Mouse (Mus musculus) left cerebral cortex, postnatal 10 days (tissue): Measurements from ENCODE around the gene Cilp. TPM values are rescaled to one million over a fixed set of nuclear protein-coding genes. Genes with fewer than 3 reads are reported as not detected.
A peak's percentile ranks its signal among the peaks of the same experiment; 100 is the strongest.
"Not testable (repeated sequence)": the region's sequence is repeated elsewhere in the genome, so short reads cannot be mapped to it uniquely, and the experiment has no call there.

Experiments
- DNase-seq, 2 experiments: peaks; one replicate each; pipeline ENCODE4 v3.0.0; 2021 to 2022; ENCODE audit warnings: low spot score in 2 of 2, mixed read lengths in 1 of 2; ENCODE audit errors: extremely low spot score in 1 of 2
- intact Hi-C: fragments of 180-260 bp; cut with DNase I; formaldehyde crosslinking; loops from one replicate; pipeline ENCODE4 v1.15.1; 2025
- total RNA-seq, 2 experiments: library from RNA; stranded (reverse); gene quantifications; 2 replicates each; pipeline ENCODE4 v1.2.3; 2021

Cilp gene
- total RNA-seq, 2 experiments from 2014 or later: 0.08 to 0.09 TPM

DNA sequence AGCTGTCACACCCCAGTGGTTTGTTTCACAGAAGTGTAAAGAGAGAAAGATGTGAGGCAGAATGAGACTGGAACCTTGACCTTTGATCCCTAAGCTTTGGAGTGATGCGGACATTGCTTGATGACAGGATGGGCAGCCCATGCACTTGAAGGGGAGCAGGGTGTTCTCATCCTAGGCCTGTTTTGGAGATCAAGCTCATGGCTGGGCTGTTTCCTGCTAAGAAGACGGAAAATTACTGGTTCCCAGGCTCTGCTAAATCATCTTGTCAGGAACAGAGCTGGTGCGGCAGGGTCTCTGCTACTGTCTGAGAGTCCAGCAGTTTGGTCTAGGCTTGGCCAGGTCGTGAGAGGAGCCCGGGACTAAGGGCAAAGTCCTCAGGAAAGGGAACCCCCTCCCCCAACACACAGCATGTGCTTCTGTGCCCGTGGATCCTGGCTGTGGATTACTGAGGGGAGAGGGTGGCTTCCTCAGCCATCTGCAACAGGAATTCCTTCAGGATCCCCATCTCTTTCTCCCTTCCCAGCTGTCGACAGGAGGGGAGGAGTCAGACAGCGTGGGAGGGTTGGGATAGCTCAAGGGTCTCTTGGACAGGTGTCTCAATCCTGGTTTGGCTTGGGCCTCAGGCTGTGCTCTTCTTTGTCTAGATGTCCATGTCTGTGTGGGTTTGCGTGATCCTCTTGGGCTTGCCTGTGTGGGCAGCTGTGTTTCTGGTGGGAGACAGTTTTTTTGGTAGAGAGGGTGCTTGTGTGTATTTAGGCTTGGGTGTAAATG, 20.8 kb upstream of the Cilp start:
- intact Hi-C loops: no loop called here
- DNase-seq: no peak

DNA sequence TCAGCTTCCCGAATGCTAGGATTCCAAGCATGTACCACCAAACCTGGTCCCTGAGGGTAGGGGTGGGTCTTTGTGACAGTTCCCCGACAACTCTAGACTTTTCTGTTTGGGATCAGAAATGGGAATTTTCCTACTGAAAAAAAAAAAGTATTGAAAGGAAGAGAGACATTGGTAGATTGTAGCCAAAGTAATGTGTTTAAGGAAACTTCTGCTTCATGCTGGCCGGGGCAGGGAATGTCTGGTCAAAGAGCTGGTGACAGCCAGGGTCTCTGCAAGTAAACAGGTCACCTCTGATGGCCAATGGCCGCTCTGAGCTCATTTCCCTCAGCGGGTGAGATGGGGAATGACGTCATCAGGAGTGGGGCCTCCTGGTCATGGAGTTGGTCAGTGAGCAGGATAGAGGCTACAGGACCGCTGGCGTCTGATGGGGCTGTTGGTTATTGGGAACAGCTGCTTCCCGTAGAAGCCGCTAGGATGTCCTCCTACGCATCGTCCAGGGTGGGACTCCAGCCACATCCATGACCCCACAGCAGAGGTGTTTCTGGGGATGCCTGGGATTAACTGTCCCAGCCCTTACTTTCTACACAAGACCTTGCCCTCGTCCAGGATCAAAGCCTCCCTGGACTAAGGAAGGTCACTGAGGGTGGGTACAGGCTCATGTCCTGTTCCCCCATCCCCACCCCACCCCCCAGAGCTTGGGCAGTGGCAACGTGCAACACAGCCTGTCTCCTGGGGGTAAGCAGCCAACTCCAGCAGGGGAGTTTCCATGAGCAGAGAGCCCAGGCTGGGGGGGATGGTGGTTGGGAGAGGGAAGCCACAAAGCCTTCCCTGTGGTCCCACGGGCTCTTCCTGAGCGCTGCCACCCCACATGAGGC, 17.2 kb upstream of the Cilp start:
- intact Hi-C loops: no loop called here
- no peak for DNase-seq

DNA sequence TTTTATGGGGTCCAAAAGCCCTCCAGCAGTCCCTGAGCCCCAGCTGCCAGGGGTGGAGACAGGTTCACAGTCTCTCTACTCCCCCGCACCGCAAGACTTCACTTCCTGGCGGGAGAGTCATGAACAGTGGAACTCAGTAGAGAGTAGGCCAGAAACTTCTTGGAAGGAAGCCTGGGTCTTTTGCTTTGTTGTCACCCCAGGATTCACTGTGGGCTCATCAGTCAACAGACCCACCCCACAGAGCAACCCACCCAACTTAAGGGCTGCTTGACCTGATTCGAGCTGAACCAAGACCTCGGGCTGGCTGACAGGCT, 16.6 kb upstream of the Cilp start:
- no peak for DNase-seq
- intact Hi-C loops: no loop called here

DNA sequence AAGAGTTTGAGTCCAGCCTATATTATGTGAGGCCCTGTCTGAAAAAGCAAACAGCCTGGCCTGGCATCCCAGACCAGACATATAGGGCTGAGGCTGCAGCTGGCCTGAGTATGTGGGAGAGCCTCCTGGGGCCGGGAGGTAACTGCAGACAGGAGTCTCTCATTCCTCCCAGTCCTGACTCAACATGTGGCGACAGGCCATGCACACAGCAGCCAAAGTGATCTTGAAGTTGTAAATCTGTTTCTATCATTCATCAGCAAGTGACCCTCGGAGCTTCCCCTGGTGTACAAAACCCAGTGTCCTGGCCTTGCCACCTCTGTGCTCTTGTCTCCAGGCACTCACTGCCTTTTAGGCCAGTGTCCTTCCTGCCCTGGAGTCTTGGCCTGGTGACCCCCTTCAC, 13.0 kb upstream of the Cilp start:
- intact Hi-C loops: no loop called here

DNA sequence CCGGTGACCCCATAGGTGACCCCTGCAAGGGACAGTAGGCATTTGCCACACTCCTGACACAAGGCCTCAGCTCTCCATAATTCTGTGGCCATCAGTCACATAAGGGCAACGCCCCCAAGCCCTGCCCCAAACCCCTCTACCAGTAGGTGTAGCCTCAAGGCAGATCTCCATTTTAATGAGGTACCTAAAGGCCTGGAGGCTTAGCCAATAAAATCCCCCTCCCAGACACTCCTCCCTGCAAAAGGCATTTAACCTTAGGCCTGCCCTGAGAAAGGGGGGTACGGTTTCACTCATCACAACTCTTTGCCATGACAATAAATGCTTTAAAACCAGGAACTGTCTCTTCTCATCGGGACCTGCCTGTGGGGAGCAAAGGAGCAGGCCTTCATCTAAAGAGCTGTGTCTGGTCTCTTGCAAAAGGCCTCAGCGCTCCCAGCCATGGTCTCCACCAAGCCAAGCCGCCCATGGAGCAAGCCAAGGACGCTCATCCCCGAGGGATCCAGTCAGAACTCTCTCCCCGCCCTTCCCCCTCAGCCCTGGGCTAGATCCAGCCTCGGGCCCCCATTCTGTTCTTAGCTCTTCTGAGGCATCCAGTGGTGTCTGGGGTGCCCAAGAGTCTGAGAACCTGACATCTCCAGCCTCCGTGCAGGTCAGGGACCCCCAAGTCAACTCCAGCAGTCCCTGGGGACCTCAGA, 8.9 kb upstream of the Cilp start:
- no peak for DNase-seq
- intact Hi-C loops: no loop called here

More for the DNA sequence above, 13.0 kb upstream of the Cilp start:
- DNase-seq: no peak

- no peak for DNase-seq
- intact Hi-C loops: no loop called here
Measured at GRCm38 (mm10) chr9:65257218-65257910, 7.6 kb upstream of the Cilp start.

DNA sequence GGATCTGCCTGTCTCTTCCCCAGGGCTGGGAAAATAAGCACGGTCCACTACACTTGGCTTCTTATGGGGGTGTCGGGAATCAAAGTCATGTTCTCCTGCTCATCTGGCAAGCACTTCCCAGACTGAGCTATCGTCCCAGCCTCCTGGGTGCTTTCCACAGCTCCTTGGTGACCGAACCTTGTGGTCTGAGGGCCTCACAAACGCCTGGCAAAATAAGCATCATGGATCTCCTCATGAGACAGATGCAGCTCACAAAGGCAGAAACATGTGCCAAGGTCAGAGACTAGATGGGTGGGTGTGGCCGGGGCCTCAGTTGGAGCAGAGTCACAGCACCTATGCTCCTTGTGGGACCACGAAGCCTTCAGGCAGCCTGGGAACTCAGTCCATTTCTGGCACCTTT, 5.6 kb upstream of the Cilp start:
- DNase-seq: no peak
- intact Hi-C loops: no loop called here

- intact Hi-C loops: no loop called here
- DNase-seq: no peak
Measured at GRCm38 (mm10) chr9:65261591-65262230, 3.3 kb upstream of the Cilp start.

DNA sequence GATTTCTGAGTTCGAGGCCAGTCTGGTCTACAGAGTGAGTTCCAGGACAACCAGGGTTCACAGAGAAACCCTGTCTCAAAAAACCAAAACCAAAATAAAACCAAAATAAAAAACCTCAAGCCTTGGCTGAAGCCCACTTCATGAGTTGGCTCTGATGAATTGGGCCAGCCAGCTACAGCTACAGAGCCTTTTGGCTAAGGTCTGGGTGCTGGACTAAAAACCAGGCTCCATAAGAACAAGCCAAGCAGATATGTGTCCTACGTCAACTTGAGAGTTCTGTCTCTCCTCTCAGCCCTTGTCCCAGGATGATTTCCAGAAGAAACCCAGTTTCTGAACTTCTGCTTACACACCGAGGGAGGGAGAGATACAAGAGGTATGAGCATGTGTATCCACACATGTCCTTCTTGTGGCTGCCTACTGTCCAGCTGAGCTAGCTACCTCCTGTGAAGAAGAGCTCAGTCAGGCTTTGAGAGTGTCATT, 2.3 kb upstream of the Cilp start:
- intact Hi-C loops: no loop called here

DNA sequence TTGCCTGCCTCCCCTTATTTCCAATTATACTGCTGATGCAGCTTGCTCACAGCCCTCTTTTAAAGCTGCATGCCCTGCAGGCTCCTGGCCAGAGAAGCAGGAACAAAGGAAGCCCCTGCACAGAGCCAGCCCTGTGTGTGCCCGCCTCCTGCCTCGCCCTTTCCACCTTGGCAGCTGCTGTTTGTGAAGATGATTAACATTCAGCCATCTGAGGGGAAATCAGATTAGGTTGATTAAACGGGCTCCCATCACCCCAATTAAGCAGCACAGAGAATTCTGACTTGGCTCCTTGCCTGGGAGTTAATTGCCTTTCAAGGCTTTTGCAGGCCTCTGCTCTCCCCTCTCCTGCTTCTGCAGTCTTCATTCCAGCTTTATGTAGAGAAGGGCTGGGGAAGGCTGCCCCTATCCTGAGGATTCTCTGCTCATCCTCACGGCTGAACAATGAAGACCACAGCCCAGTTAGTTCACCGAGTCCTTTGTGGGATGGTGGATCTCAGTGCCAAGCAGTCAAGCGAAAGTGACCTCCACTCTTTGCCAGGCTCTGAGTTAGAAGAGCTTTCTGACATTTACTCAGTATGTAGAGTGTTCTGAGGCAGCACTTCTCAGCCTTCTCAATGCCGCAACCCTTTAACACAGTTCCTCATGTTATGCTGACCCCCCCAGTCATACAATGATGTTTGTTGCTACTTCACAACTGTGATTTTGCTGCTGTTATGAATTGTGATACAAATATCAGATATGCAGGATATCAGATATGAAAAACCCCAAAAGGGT, 2.9 kb downstream of the Cilp start:
- intact Hi-C loops: no loop called here
- DNase-seq: peak; percentile 36 to 63

More for the DNA sequence above, 2.3 kb upstream of the Cilp start:
- DNase-seq: no peak

DNA sequence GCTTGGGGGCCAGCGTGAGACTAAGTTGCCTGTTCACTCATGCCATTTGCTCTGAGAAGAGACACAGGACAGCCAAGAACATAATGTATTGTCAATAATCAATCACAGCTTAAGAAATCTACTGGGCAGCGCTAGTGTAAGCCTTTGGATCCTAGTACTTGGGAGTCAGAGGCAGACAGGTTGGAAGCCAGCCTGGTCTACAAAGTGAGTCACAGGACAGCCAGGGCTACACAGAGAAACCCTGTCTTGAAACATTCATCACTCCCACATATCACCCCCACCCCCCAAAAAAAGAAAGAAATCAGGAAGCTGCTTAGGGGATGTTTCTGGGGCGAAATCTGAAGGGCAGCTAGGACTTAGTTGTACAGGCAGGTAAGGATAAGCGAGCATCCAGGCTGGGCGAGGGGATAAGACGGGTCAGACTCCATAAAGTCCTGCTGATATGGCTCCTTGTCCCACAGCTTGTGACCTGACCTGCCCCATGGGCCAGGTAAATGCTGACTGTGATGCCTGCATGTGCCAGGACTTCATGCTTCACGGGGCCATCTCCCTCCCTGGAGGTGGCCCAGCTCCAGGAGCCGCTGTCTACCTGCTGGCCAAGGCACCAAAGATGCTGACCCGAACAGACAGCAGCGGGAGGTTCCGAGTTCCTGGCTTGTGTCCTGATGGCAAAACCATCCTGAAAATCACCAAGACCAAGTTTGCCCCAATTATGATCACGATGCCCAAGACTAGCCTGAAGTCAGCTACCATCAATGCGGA, 8.2 kb downstream of the Cilp start:
- DNase-seq: no peak
- intact Hi-C loops: no loop called here

DNA sequence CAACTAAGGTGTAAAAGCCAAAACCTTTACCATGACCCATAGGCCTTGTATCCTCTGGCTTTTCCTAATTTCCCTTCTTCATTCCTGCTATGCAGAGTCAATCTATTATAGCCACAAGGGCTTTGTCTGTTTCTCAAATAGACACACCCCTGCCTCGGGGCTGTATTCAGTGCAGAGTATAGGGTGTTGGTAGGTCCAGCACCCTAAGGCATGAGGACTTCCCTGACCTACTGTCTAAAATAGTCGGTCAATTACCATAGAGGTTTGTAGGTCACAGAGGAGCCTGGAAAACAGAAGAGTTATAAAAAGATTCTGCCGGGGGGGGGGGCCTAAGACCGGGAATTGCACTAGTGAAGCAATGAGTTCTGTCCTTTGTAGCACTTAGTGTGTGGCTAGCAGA, 8.9 kb downstream of the Cilp start:
- intact Hi-C loops: no loop called here
- no peak for DNase-seq

DNA sequence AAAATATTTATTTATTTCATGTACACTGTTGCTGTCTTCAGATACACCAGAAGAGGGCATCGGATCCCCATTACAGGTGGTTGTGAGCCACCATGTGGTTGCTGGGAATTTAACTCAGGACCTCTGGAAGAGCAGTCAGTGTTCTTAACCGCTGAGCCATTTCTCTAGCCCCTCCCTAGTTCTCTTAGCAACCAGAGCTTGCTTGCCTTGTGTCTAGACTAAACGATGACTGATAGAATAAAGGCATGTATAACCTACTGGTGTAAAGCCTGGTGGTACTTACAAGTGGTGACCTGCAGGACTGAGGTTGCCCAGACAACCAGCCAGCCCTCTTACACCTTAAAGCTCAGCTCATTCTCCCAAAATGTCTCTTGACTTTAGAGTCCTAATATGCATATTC, 9.9 kb downstream of the Cilp start:
- DNase-seq, intact Hi-C loops: not testable (repeated sequence)

DNA sequence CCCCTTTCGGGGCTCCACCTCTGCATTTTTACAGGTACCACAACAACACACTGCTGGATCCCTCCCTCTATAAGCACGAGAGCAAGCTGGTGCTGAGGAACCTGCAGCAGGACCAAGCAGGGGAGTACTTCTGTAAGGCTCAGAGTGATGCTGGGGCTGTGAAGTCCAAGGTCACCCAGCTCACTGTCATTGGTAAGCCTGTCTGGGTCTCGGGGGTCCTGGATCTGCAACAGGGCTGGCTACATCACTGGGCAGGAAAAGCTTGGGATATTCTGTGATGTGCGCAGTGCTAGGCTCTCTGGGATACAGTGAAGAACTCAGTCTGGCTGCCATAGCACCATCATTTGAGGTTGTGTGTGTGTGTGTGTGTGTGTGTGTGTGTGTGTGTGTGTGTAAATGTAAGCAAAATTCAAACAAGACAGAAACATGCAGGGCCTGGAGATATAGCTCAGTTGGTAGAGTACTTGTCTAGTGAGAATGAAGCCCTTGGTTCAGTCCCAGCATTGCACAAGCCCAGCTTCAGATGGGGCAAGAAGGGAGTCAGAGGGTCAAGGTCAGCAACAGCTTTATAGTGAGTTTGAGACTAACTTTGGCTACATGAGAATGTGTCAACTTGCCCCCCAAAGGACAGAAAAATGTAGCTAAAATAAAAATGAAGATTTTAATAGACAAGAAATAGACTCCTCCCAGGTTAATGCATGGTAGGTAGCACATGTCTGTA, 11.0 kb downstream of the Cilp start:
- DNase-seq: no peak
- intact Hi-C loops: no loop called here

- intact Hi-C loops: loop anchor here (2.0 to 5.0 kb wide), 3 partner anchors 54 to 139 kb away; partner anchors contain the start of gene Igdcc3
- DNase-seq: no peak
Measured at GRCm38 (mm10) chr9:65281536-65282151, 16.7 kb downstream of the Cilp start.

DNA sequence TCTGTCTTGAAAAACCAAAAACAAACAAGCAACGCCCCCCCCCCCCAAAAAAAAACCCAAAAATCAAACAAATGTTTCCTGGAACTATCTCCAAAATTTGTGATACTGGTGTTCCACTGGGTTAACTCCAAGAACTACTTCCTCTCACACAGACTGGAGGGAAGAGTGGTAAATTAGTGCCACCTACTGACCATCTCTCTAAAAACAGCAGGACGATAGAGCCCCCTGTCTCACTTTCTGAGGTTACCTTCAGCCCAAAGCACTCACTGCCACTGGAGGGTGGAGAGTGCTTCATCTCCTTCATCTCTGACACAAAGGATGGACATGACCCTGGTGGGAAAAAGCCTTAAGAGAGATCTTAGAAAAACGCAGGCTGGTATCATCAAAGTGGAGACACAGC, 18.3 kb downstream of the Cilp start:
- peak in 1 of 2 experiments; percentile 56 for DNase-seq

More for the DNA sequence above, 18.3 kb downstream of the Cilp start:
- intact Hi-C loops: loop anchor here (2.0 to 5.0 kb wide), 3 partner anchors 56 to 141 kb away; partner anchors contain the start of gene Igdcc3
